ENCODE assay signal across 8 mouse cellular contexts in genomic region chr3:146812901-146813393, GRCm38 (mm10). TPM values are rescaled to one million over a fixed set of nuclear protein-coding genes. Genes with fewer than 3 reads are reported as not detected.
A peak's percentile ranks its signal among the peaks of the same experiment; 100 is the strongest.
DNase-seq lines count a peak whose midpoint lies in the region; ATAC-seq lines count a peak whose summit lies in the region.

Gene Prkacb, minus strand, starts transcription at chr3:146812990.

- H3K9ac ChIP-seq in heart, embryonic 13.5 days, result peak within 1 kb of the TSS; percentile 97
- H3K9ac ChIP-seq in liver, embryonic 12.5 days, result peak within 1 kb of the TSS; percentile 79
- H3K9ac ChIP-seq in stomach, embryonic 15.5 days, result peak within 1 kb of the TSS; percentile 93

- H3K9me3 ChIP-seq in heart, embryonic 13.5 days, result no peaks in the 10 kb centered on the region
- no peaks in the 10 kb centered on the region for H3K9me3 ChIP-seq in liver, embryonic 12.5 days (replicated peaks)
- no peaks in the 10 kb centered on the region for H3K9me3 ChIP-seq in stomach, embryonic 15.5 days

- H3K36me3 ChIP-seq in heart, embryonic 13.5 days, result peaks cover 4% of the 10 kb centered on the region
- H3K36me3 ChIP-seq in liver, embryonic 12.5 days, result no peaks in the 10 kb centered on the region
- no peaks in the 10 kb centered on the region for H3K36me3 ChIP-seq in stomach, embryonic 15.5 days

- H3K27me3 ChIP-seq in heart, embryonic 13.5 days (replicated peaks), result no peaks in the 10 kb centered on the region
- no peaks in the 10 kb centered on the region for H3K27me3 ChIP-seq in liver, embryonic 12.5 days (replicated peaks)
- no peaks in the 10 kb centered on the region for H3K27me3 ChIP-seq in stomach, embryonic 15.5 days (replicated peaks)

- H3K4me3 ChIP-seq in heart, embryonic 13.5 days, result peak within 1 kb of the TSS; percentile 99
- H3K4me3 ChIP-seq in liver, embryonic 12.5 days, result peak within 1 kb of the TSS; percentile 78
- H3K4me3 ChIP-seq in stomach, embryonic 15.5 days (replicated peaks), result peak within 1 kb of the TSS; percentile 88

- WGBS in heart, embryonic 13.5 days, result under 1% methylated on average over 52 of the region's 60 CpGs
- WGBS in liver, embryonic 12.5 days (ENCODE audit: insufficient replicate concordance), result under 1% methylated on average over 60 of the region's 60 CpGs
- under 1% methylated on average over 59 of the region's 60 CpGs for WGBS in stomach, embryonic 15.5 days

- H3K27ac ChIP-seq in heart, embryonic 13.5 days (replicated peaks), result peak within 1 kb of the TSS; percentile 92
- peak within 1 kb of the TSS; percentile 69 for H3K27ac ChIP-seq in liver, embryonic 12.5 days
- H3K27ac ChIP-seq in stomach, embryonic 15.5 days, result peak within 1 kb of the TSS; percentile 94

- peak; percentile 91 for DNase-seq in CD4-positive helper T cell, adult 2 months (ENCODE audit: low read depth, low spot score)
- peak; percentile 80 for DNase-seq in brain, embryonic 18.5 days (ENCODE audit: low read depth, low spot score)
- DNase-seq in kidney, postnatal 10 days, result peak; percentile 96
- DNase-seq in natural killer cell, adult 2 months (ENCODE audit: low spot score in 2 of 2), result peak; percentile 82 to 86

- peak within 1 kb of the TSS; percentile 89 for H3K4me2 ChIP-seq in heart, embryonic 13.5 days
- H3K4me2 ChIP-seq in liver, embryonic 12.5 days, result peak within 1 kb of the TSS; percentile 89
- peak within 1 kb of the TSS; percentile 75 for H3K4me2 ChIP-seq in stomach, embryonic 15.5 days

- H3K4me1 ChIP-seq in heart, embryonic 13.5 days, result peaks cover 21% of the 10 kb centered on the region
- peaks cover 12% of the 10 kb centered on the region for H3K4me1 ChIP-seq in liver, embryonic 12.5 days
- peaks cover 2% of the 10 kb centered on the region; the same call in 1 of the 2 replicates for H3K4me1 ChIP-seq in stomach, embryonic 15.5 days

- peak; percentile 75 for ATAC-seq in erythroid progenitor cell, adult 5-6 weeks (replicated peaks; ENCODE audit: low FRiP score, poor library complexity, severe bottlenecking)
- ATAC-seq in heart, embryonic 13.5 days (ENCODE audit: extremely low read depth, insufficient number of reproducible peaks, low FRiP score, low TSS enrichment), result peak; percentile 81
- peak; percentile 89 for ATAC-seq in liver, embryonic 12.5 days
- peak; percentile 95 for ATAC-seq in stomach, embryonic 15.5 days (ENCODE audit: insufficient read depth, low FRiP score, low read depth)

RNA-seq across cellular contexts. Expression of gene Prkacb, which starts in this region (rescaled TPM):
- total RNA-seq in erythroid progenitor cell, adult 5-6 weeks (2015; ENCODE audit: low replicate concordance), result 12.6 and 15.9 TPM in 2 replicates
- 13.5 and 18.2 TPM in 2 replicates for total RNA-seq in erythroid progenitor cell, adult 5-6 weeks (2017; ENCODE audit: low replicate concordance)
- polyA plus RNA-seq in heart, embryonic 13.5 days (2015; fragmentation: Nextera tagmentation; extraction: Ambion mirVana), result 45.1 and 45.2 TPM in 2 replicates
- polyA plus RNA-seq in liver, embryonic 12.5 days (2016; fragmentation: Nextera tagmentation; extraction: Ambion mirVana), result 22.2 and 23.9 TPM in 2 replicates
- polyA plus RNA-seq in stomach, embryonic 15.5 days (2015; fragmentation: Nextera tagmentation; extraction: Ambion mirVana), result 51.5 and 56.8 TPM in 2 replicates

Comparison
In these comparisons a context has a peak if more than half of its experiments do, and no peak if none do; other contexts are left out.
1. Peak in every context shown above with its lines: DNase-seq, ATAC-seq, H3K4me3 ChIP-seq and H3K27ac ChIP-seq.